ENCODE assay signal across 24 mouse cellular contexts in genomic region chr5:53135984-53136383, GRCm38 (mm10).
DNase-seq lines count a peak whose midpoint lies in the region; ATAC-seq lines count a peak whose summit lies in the region.
"Had no signal": no experiment of that assay in that cellular context is flagged by ENCODE, and none has a peak within 500 bp of the region (broad histone marks: within the 10 kb centered on the region; RNA-seq: fewer than 3 reads in every experiment).

No protein-coding gene starts in this region.

- DNase-seq in cerebellum, adult 11-12 months = peak; percentile 22
- no peak for DNase-seq in cerebellum, adult 11 months
- peak; percentile 29 for DNase-seq in cerebellum, adult 9-10 months
- no peak for DNase-seq in cerebellum, postnatal 25 days
- no peak for DNase-seq in lung, postnatal 14 days
- DNase-seq in lung, postnatal 25 days (ENCODE audit: low spot score) = peak; percentile 28
- no peak for DNase-seq in lung, postnatal 10 days
- DNase-seq: adrenal gland, adult 8-10 months; adrenal gland, postnatal 14 days; adrenal gland, postnatal 36 days; B cell, adult 2 months; cerebellum, adult 9-11 months; cerebellum, postnatal 14 days; forebrain, postnatal 0 days had no signal

- no peaks in the 10 kb centered on the region for H3K9me3 ChIP-seq in lung, embryonic 16.5 days (ENCODE audit: control insufficient read depth, low read length)
- H3K9me3 ChIP-seq: embryonic facial prominence, embryonic 10.5 days; forebrain, embryonic 13.5 days; forebrain, embryonic 15.5 days had no signal

- no peak overlapping the region for H3K4me3 ChIP-seq in lung, embryonic 16.5 days (ENCODE audit: low read length)
- H3K4me3 ChIP-seq: embryonic facial prominence, embryonic 10.5 days; embryonic facial prominence, embryonic 12.5 days; forebrain, embryonic 13.5 days; forebrain, embryonic 15.5 days had no signal

- WGBS in lung, embryonic 16.5 days = 59% methylated on average over 8 of the region's 8 CpGs

- H3K27me3 ChIP-seq in lung, embryonic 16.5 days (ENCODE audit: control insufficient read depth, insufficient read depth, low read depth, low read length) = no peaks in the 10 kb centered on the region
- H3K27me3 ChIP-seq: CH12.LX; embryonic facial prominence, embryonic 12.5 days; forebrain, embryonic 13.5 days; forebrain, embryonic 15.5 days; Patski had no signal

- no peak overlapping the region for H3K27ac ChIP-seq in lung, embryonic 16.5 days (ENCODE audit: low read length)
- H3K27ac ChIP-seq: embryonic facial prominence, embryonic 10.5 days; embryonic facial prominence, embryonic 12.5 days; forebrain, embryonic 13.5 days; forebrain, embryonic 15.5 days had no signal

- 0 out of 2 replicates have a peak, but pooled peaks have one; percentile 20 for ATAC-seq in lung, embryonic 16.5 days (ENCODE audit: low read depth)
- ATAC-seq: activated CD4-positive, CD25-positive, alpha-beta regulatory T cell, adult 4 months; CD4-positive, CD25-positive, alpha-beta regulatory T cell, adult 4 months; forebrain, embryonic 13.5 days; forebrain, embryonic 15.5 days; forebrain, postnatal 0 days; Patski had no signal

- no peaks in the 10 kb centered on the region for H3K4me1 ChIP-seq in lung, embryonic 16.5 days (replicated peaks; ENCODE audit: control insufficient read depth, insufficient read depth, low read length)
- H3K4me1 ChIP-seq: embryonic facial prominence, embryonic 12.5 days had no signal

- H3K4me2 ChIP-seq in lung, embryonic 16.5 days (ENCODE audit: low read depth, low read length) = no peak overlapping the region
- H3K4me2 ChIP-seq: embryonic facial prominence, embryonic 12.5 days; forebrain, embryonic 13.5 days; forebrain, embryonic 15.5 days had no signal

- H3K36me3 ChIP-seq in lung, embryonic 16.5 days (ENCODE audit: control insufficient read depth, insufficient read depth, low read length) = no peaks in the 10 kb centered on the region
- H3K36me3 ChIP-seq: embryonic facial prominence, embryonic 10.5 days; embryonic facial prominence, embryonic 12.5 days; G1E had no signal

- H3K9ac ChIP-seq in lung, embryonic 16.5 days (ENCODE audit: low read length) = no peak overlapping the region
- H3K9ac ChIP-seq: embryonic facial prominence, embryonic 12.5 days; forebrain, embryonic 13.5 days; forebrain, embryonic 15.5 days; forebrain, postnatal 0 days had no signal

Comparison
In these comparisons a context has a peak if more than half of its experiments do, and no peak if none do; other contexts are left out.
1. DNase-seq: peak in cerebellum, adult 11-12 months (single experiment), cerebellum, adult 9-10 months (single experiment) and lung, postnatal 25 days (single experiment); none in cerebellum, adult 11 months (single experiment), cerebellum, postnatal 25 days (0 of 2), lung, postnatal 14 days (single experiment) and lung, postnatal 10 days (single experiment).